Mouse (Mus musculus) lung, postnatal 25 days (tissue): ENCODE measurements around the gene Eed.
"Not testable (repeated sequence)": the region's sequence is repeated elsewhere in the genome, so short reads cannot be mapped to it uniquely, and the experiment has no call there.

ENCODE experiments used
- DNase-seq: peaks from one replicate; pipeline ENCODE4 v3.0.0; 2022; ENCODE audit warnings: low spot score

The Eed gene

DNA sequence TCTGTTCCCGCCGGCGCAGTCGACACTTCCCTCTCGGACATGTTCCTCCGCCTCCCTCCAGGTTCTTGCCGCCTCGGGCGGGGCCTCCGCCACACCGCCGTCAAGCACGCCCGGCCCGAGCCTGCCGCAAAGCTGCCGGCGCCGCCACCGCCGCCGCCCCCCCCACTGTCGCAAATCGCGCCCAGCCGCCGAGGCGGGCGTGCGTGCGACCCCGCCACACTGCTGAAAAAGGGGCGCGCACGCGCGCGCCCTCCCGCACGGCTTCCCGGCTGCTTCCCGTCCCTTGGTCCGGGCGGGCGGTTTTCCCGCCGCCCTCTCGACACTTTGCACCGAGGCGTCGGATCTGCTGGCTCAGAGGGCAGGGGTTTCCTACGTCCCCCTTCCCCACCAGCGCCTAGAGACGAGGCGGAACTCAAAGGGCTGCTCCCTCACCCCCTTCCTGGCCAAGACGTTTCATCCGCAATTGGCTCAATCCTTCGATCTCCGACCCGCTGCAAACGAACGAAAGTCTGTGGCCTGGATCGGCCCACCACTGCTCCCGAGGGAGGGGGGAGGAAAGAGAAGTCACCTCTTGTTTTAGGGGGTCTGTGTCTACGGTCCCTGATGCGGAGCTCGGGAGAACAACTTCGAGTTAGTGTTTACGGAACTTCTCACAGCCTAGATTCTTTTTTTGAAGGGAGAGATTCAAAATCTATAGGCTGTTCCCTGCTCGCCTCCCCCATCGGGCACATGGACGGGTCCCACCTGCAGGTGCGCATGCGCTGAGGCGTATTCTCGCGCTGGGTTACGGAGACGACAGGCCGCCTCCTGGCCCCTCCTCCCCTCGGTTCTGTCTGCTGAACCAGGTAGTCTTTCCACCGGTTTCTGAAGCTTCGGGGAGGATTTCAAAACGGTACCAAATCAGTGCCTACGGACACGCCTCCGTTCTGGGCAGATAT lies at the start of gene Eed:
TSS of gene Eed (minus strand) at position 499 of the 938 bp plus-strand sequence.
- peak; percentile 94 for DNase-seq

DNA sequence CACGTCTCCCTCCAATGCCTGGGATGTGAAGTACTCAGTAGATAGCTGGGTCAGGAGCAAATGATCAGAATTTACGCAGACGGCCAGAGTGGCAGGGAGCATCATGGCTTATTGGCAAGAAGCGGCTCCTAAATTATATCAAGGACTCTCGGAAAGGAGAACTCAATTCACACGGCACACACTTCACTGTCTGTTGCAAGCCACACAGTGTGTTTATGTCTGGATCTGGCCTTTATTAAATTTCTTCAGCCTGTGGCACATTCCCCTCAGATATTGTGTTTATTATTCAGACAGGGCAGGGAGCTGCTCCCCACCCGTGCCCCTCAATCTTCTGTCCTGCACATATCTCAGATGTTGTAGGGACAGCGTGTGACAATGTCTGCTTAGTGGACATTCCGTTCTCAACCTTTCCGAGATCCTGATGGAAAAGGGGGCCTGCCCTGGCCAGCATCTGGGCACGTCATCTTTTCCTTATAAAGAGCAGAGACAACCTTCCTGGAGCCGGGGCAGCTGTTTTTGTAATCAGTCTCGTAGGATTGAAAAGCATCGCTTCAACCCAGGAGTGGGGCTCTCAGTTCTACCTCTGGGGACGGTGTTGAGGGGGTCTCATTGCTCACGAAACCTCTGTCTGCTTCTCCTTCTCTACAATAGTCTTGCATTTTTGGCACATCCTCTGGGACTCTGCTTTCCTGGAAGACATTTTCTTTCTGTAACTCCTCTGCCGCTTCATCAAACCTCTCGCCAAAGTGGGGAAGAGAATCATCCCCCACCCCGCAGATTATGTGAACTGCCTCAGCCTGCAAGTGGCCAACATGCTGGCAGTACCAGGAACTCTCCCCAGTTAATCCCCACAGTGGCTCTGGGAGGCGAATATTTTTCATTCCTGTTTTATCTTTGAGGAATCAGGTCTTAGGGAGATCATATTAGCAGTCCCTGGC lies 49.0 kb upstream of the Eed start:
- peak; percentile 74 for DNase-seq

DNA sequence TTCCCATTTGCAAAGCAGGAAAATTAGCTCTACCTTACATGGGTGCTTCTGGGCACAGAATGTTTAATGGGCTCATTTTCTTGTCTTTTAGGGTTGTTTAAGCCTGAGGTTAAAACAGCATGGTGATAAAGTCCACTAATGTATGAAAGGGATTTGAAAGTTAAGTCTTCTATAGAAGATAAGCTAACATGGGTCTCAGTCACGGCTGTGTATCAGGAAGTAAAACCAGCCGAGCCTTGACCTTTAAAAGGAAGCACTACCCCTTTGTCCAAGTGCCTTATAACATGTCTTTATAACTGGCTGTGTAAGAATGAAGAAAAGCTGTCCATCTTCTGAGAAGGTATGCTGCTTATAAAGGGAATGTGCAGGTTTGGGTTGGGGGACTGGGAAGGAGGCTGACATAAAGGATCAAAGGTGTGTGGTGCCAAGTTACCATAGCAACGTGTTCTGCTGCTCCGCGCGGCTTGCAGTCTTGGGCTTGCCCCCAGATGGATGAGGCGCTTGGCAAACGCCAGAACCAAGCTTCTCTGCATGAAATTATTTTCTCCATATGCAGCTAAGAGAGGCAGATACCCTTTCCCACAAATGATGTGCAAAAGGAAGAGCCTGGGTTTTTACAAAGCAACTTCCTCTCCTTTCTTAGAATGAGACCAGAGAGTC lies 48.2 kb upstream of the Eed start:
- DNase-seq: peak; percentile 10

GRCm38 (mm10) chr7:90024975-90025374 lies 44.2 kb upstream of the Eed start:
- DNase-seq: no peak

DNA sequence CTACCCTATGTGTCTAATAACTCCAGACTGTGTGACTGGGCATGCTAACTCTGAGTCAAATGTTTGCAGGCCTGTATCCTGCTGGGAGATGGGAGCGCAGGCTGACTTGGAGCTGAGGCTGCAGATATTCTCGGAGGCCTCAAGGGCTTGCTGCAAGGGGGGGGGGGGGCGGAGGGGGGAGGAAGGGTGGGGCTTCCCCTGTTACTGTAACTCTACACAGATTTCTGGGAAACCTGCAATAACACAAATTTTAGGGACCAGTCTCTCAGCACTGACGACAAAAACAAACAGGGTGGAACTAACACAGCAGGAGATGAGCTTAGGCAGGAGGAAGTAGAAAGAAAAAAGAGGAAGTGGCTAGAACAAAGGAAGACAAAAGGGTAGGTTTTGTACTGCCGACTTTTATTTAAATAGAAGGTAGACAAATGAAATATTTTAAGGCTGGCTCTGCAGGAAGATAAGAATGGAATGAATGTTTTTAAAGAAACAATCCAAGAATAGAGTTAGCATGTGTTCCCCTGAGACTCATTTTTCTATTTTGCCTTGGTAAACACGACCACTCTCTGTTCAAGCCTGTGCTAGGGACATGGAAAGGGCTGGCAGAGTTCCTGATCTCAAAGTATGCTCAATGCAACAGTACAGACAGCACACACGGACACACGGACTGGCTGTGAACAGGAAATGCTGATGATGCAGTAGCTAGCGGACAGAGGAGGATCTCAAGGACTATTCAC lies 42.4 kb upstream of the Eed start:
- DNase-seq: peak; percentile 61

- DNase-seq: no peak
These were observed 39.5 kb upstream of the Eed start for GRCm38 (mm10) chr7:90020331-90020730.

DNA sequence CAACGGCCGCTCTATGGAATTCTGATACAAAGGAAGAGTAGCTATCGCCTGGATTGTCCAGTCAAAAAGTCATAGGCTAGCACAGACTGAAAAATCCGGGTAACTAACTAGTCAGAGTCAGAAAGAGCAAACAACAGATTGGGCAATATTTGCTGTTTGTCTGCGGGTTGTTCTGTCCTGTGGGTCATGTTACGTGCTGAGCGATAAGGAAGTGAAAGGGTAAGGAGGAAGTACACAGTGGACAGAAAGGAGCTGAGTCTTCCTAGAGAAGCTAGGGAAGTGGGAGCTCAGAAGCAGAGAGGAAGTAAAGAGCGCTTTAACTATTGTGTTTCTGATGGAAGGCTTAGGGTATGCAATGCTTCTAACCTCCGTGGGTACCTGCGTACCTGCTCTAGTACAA lies 38.8 kb upstream of the Eed start:
- peak; percentile 82 for DNase-seq

DNA sequence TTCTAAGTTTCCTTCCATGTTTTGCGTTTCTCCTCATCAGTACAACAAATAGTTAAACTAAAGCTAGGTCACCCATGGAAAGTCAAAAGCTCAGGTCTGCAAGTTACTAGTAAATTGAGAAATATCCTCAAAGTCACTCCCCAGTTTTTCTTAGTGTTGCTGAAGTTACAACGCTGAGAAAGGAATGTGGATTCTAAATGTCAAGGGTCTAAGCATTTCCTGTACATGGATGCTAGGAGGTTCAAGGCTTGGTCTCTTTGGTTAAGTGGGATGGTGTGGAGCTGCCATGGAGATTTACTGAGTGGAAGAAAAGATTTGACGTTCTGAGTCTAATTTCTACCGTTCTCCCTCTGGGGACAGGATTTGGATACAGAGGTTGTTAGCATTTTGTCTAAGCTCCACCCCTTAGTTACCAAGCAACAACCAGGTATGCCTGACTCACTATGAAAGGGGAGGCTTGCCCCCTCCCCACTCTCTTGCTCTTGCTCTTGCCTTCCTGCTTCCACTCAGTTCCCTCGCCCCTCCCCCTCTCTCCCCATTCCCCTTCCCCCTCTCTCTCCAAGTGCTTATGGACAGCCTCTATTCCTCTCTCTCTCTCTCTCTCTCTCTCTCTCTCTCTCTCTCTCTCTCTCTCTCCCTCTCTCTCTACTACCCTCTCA lies 36.3 kb upstream of the Eed start:
- DNase-seq: no peak

DNA sequence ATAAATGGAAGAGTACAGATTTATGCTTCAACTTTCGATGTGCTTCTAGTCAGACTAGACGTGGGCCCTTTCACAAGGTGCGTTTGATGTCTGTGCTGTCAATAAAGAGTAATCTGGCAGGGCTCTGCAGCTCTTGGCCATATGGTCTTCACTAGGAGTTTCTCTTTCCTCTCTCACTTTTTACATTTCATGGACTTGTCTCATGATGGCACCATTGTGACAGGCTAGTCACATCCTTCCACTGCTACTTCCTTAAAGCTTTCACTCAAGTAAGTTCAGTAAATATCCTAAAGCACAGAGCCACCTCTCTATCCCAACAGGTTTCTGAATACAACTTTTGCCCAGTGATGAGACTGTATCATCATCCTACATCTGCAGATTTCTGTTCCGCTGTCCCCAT lies 35.7 kb upstream of the Eed start:
- peak; percentile 56 for DNase-seq

GRCm38 (mm10) chr7:90006667-90007653 lies 26.2 kb upstream of the Eed start:
- no peak for DNase-seq

DNA sequence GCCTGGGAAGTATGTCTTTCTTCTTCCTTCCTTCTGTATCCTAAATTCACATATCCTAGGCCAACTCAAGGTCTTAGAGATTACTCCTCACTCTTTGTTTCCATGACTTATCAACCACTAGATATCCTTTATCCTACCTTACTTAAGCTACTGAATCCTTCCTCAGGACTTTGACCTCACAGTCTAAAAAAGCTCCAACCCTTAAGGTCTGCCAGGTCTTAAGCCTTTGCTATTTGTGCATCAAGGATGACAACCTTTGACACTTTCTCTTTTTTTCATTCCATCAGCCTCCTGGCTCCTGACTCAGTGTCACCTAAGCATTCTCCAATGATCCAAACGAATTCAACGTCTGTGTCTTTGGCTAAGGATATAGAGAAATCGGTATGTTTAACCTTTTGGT lies 24.0 kb upstream of the Eed start:
- no peak for DNase-seq

GRCm38 (mm10) chr7:90002375-90002774 lies 21.6 kb upstream of the Eed start:
- DNase-seq: no peak

DNA sequence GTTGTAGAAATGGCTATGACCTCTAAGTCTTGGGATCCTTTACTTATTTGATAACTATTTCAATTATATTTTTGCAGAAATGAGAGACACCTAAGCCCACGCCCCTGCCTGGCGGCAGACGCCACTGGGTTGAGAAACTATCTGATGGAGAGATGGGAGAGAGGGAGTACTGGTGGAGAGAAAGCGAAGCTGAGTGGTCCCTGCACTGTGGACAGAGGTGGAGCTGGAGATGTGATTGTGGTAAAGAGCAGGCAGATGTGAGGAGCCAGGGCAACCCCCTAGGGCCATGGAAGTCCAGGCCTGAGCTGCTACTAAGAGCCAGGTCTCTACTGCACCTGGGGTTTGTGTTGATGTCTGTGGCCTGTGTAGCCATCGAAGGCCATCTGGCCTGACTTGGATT lies 18.7 kb upstream of the Eed start:
- no peak for DNase-seq

- DNase-seq: peak; percentile 15
These were observed 17.8 kb upstream of the Eed start for GRCm38 (mm10) chr7:89998624-89999006.

DNA sequence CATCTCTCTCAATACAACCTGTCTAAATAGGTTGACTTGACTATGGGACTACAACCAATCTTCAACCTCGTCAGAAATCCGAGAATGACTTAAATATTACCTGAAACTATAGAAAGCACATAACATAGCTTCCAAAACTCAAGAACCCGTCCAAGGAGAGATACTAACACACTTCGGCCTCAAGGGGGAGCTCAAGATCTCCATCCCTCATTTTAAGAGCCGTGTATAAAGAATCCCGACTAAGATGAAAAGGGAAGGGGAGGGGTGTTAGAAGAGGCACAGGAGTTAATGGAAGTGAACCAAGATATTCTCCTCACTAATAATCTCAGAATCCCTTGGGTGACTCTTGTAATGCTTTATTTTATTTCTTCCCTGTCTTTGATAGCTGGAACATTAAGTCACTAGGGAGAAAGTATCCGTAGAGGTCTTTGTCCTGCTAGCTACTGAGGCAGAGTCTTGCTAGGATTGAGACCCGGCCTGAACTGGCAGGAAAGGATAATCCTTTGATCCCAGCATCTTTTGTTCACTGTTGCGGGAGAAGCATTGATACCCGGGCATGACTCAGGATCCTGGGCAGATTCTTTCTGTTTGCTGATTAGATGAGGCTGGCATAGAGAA lies 17.3 kb upstream of the Eed start:
- peak; percentile 68 for DNase-seq

- DNase-seq: not testable (repeated sequence)
These were observed 16.7 kb upstream of the Eed start for GRCm38 (mm10) chr7:89997526-89997925.

- DNase-seq: no peak
These were observed 12.3 kb upstream of the Eed start for GRCm38 (mm10) chr7:89993091-89993490.

- DNase-seq: no peak
These were observed 3.6 kb upstream of the Eed start for GRCm38 (mm10) chr7:89984421-89984820.

GRCm38 (mm10) chr7:89983441-89983840 lies 2.7 kb upstream of the Eed start:
- DNase-seq: no peak
